Mouse (Mus musculus): ENCODE data around the gene Cntrl.

The Cntrl gene

DNA sequence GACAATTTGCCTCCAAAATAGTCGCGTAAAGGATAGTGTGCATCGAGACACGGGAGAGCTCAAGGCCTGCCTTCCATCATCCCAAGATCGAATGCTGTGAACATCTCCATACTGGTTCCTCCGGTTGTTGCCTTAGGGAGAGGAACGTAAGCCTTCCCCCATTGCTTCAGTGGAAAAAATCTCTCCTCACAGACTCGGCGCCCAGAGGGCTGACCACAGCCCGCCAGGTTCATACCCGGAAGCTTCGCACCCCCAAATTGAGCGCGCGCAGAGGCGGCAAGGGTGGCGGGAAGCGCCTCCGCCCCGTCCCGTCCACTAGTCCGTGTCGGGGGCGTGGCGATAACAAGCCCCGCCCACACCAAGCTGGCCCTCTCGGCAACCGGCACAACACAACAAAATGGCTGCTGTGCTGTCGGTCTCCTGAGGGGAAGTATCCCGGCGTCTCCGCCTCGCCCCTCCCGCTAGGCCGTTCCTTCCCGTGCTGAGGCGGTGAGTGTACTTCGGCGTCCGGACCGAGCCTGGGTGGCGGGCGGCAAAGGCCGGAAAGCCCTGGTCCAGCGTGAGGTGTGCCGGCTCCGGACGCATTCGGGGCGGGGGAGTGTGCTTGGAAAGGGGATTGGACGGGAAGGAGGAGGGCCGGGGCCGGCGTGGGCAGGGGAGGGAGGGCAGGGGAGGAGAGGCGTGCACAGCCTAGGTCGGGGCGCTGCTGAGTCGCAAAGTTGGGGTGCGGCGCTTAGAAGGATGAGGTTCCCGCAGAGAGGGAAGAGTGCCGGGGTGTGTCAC is at the start of gene Cntrl:
Cntrl (plus strand) TSS at position 352 of the 783 bp plus-strand sequence.
- DNase-seq: peak; percentile 100

DNA sequence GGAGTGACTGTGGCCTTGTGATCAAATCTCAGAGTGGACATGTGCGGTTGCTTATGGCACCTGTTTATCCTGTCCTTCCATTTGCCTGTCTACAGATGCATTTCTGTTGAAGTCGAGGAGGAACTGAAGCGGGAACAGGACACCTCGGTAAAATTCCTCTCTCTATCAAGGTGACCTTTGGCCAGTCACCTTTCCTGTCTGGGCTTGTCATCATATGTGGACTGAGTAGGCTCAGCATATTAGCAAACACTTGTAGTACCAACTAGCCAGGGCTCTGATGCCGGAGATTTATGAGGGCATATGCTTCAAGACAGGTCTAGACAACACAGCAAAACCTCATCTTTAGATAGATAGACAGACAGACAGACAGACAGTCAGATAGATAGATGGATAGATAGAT is 49.0 kb upstream of the Cntrl start:
- DNase-seq: peak; percentile 29

- DNase-seq: no peak
Measured at GRCm38 (mm10) chr2:35060897-35061296, 48.4 kb upstream of the Cntrl start.

DNA sequence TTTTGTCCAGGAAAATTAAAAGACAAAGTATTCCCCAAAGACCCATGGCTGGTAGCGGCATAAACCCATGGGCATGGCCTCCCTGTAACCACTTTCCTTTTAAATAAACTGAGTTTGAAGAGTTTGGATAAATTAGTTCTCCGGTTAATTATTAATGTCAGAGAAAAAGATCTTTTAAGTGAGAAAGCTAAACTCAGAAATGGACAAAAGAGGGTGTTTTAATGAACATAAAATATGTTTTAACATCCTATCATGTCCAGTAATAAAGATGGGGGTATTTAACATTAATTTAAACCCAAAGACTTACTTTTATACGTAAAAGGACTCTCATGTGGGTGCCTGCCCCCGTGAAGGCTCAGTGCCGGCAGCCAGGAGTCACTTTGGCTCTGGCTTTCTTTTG is 48.0 kb upstream of the Cntrl start, which contains the start of gene Hc:
Hc (minus strand) TSS at position 101 of the 400 bp plus-strand sequence.
- peak; percentile 27 for DNase-seq

- DNase-seq: no peak
Measured at GRCm38 (mm10) chr2:35063333-35064030, 45.8 kb upstream of the Cntrl start.

- DNase-seq: no peak
Measured at GRCm38 (mm10) chr2:35066525-35067082, 42.7 kb upstream of the Cntrl start.

DNA sequence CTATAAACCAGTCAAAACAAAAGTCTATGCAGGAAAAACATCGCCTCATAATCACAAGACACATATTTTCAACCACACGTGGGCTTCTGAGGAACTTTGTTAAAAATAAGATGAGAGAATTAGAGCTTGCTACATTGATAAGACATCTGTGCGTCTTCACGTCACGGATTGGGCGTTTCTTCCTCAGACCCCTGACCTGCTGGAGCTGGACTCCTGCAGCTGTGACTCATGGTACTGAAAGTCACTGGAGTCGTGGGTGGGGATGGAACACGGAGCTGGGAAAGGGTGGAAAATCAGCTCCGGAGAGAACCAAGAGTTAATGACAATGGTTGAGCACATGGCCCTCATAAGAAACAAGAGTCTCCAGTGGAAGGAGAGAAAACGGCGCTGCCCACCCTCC is 42.2 kb upstream of the Cntrl start:
- no peak for DNase-seq

DNA sequence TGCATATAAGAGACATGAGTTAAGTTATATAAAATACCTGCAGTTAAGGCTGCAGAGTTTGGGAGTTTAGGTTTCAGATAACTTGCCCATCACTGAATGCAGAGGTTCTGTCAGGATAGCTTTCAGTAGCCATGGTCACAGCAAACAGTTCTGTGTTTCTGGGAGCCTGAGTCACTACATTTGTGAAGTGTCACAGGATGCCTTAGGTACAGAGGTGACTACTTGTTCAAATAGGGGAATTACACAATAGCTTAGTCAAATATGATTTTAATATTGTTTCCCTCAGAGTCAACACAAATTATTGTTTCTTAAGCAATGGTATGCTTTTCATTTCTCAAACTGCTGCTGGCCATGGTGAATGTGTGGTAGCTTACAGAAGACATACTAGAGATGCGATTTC is 40.2 kb upstream of the Cntrl start:
- DNase-seq: no peak

DNA sequence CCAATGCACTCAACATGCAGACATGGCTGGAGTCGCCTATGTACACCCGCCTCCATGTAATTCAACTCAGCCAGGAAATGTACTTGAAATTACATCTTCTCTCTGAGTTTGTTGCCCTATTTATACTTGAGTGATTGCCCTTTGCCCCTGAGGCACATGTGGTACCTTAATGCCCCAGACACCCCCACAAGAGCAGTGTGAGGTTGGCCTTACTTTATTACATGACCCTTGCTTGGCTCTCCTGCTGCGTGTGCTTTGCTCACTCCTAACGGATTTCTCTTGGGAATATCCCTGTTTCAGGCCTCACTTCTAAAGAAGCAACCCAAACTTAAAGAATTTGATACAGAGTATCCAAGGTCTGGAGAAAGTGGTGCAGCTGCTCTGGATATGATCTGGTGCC is 39.0 kb upstream of the Cntrl start:
- DNase-seq: no peak

GRCm38 (mm10) chr2:35072547-35072946 is 36.7 kb upstream of the Cntrl start:
- no peak for DNase-seq

DNA sequence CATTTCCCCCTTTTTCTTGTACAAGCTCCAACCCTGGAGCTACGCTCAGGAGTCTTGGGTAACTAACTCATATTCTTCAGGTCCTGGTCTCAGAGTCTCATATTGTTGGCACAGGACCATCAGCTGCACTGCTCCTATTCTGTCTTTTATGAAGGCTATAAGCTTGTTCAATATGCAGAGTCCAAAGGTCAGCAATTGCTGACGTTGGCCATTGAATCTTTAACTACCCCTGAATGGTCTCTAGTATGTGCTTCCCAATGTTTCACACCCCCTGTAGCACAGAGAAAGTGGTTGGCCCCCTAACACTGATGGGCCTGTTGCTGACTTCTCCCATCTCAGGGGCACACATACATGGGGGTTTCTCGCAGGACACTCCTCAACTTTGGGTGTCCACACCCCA is 35.0 kb upstream of the Cntrl start:
- no peak for DNase-seq

- no peak for DNase-seq
Measured at GRCm38 (mm10) chr2:35079166-35079565, 30.1 kb upstream of the Cntrl start.

DNA sequence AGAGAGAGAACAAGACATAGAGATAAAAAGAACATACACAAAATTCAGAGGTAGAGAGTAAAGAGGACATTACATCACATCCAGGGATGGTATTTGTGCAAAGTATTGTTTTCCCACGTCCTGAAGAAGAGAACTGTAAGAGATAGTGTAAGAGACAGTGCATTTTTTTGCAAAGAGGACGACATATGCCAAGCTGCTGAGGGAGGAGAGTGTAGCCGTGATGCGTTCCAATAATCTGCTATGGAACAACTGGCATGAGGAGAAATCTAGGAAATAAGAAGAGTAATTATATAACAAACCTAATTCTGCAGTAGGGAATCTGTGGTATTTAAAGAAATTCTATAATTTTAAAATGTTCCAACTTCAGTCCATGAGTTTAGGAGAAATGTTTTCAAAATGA is 21.9 kb upstream of the Cntrl start:
- DNase-seq: no peak

DNA sequence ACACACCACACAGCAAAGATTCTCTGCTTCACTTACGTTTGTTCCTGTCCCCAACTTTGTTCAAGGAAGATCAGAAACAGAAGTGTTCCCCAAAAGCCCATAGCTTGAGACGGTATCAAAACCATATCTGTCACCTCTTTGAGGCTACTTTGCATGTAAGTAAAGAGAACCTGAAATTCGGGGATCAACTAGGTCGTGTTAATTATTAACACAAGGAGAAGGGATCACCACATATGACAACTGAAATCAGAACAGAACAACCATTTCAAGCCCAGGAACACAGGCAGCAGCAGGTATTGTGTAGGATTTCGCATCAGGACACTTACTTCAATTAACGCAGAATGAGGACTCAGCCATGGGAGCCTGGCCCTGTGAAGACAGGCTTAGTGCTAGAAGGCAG is 8.8 kb upstream of the Cntrl start:
- no peak for DNase-seq

GRCm38 (mm10) chr2:35101443-35101842 is 7.8 kb upstream of the Cntrl start, which contains the start of gene AI182371:
TSS of gene AI182371 (minus strand) at chr2:35101543.
- DNase-seq: no peak

GRCm38 (mm10) chr2:35102777-35103176 is 6.5 kb upstream of the Cntrl start:
- no peak for DNase-seq

DNA sequence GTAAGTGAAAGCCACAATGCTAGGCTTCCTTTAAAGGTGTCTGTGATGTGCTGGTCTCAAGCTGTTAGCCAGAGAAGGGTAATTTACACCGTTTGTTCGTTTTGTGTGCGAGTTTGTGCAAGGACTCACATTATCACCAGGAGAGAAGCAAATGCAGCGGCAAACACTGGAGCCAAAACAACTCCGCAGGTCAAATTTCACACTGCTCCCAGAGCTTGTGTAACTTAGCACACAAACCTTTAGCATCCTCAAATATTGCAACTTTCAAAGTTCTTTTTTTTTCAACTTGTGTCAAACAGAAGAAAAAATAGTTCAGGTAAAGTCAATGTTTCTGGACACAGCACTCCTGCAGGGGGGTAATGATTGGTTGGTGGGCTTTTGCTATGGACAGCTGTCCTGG is 5.7 kb upstream of the Cntrl start:
- DNase-seq: no peak

DNA sequence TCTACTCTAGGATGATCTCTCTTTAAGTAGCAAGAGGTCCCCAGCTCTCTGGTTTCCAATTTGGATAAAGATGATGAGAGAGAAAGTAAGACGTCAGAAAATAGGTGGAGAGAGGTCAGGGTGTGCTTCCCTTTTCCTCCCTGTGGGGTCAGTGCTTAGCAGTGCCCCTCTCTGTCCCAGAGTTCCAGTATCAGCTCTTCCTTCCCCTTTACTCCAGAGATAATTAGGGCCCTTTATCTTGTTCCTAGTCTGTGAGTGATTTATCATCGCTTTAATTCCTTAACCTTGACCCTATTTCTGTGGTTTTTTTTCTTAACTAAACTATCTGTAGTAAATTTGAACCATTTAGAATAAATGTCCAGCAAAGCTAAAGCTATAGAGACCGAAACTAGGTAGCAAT is 4.4 kb upstream of the Cntrl start:
- DNase-seq: no peak

DNA sequence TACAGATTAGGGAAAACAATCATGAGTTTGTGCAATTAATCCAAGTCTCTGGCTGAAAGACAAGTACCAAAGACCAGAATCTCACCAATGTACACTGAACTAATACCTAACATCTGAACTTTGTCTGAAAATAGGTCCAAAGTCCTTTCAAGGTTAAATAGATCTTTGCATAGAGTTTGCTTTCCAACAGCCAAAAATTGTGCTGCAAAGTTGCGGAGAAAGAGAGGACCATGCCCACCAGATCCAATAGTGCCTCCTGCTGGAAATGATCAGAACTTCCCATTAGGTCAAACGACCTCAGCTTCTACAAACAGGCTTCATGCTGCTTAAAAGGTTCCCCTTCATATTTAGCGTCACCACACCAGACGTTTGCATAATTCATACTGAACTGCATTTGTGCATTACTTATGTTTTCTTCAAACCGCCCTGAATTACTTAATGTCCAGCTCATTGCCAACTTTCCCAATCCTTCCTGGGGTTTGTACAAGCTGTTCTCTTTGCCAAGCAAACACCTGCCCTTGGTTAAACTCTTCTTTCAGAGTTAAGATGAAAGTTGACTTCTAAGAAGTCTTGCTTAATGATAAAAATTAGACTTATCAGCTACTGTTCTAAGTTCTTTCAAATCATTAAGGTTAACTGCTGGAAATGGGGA is 1.2 kb upstream of the Cntrl start:
- peak; percentile 88 for DNase-seq

- no peak for DNase-seq
Measured at GRCm38 (mm10) chr2:35108712-35109111, 580 bp upstream of the Cntrl start.

DNA sequence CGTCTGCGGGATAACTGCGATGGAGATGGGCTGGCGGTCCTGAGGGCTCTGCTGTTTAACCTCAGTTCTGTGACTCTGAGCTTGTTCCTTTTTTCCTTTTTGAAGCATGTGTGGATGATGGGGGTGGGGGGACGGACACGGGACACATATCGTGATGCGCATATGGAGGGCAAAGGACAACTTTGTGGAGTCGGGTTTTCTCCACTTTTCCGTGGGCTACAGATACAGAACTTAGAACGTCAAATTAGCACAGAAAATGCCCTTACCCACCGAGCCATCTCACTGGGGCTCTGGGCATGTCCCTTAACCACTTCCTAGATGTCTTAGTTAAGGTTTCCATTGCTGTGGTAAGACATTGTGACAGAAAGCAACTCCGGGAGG is 622 bp downstream of the Cntrl start:
- DNase-seq: no peak

- no peak for DNase-seq
Measured at GRCm38 (mm10) chr2:35110521-35110920, 1.2 kb downstream of the Cntrl start.

- DNase-seq: peak; percentile 81
Measured at GRCm38 (mm10) chr2:35124716-35125115, 15.4 kb downstream of the Cntrl start.

DNA sequence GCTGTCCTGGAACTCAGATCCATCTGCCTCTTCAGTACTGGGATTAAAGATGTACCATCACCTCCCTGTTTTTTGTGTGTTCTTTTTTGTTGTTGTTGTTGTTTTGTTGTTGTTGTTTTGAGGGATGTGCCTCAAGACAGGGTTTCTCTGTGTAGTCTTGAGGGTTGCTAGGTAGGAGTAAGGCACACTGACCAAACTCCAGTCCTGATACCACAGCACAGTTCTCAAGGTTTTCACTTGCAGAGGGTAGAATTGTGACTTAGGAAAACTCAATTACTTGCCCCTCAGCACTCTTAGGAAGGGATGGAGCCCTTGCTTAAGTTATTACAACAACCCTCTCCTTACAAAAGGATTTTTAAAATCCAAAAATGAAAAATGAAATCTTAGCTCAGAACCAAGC is 22.2 kb downstream of the Cntrl start:
- DNase-seq: peak; percentile 30
